Mouse (Mus musculus) heart, embryonic 12.5 days (tissue): ENCODE measurements at regions not wholly inside any gene's neighbourhood (a gene's known extent, or its start where the extent isn't known, plus 50 kb on each side); places are given as distances from the start of the nearest gene placed in this dataset.
A peak's percentile ranks its signal among the peaks of the same experiment; 100 is the strongest.

Experiments used
- ATAC-seq: fragments of 200-750 bp; cut with Nextera tagmentation; 2 replicates; pipeline ENCODE4 v1.8.0; 2017; ENCODE audit warnings: moderate TSS enrichment, moderate library complexity; ENCODE audit not compliant: insufficient number of reproducible peaks, low FRiP score
- H3K27ac ChIP-seq: fragments of 300-500 bp; sonication (generic); 2 replicates; pipeline ENCODE4 v1.5.1; 2016; ENCODE audit warnings: mild to moderate bottlenecking, moderate library complexity; ENCODE audit not compliant: poor library complexity, severe bottlenecking
- H3K27me3 ChIP-seq: fragments of 300-500 bp; sonication (generic); replicated peaks from 2 replicates; pipeline ENCODE4 v1.6.1; 2016; ENCODE audit warnings: mild to moderate bottlenecking, moderate library complexity
- H3K36me3 ChIP-seq: fragments of 300-500 bp; sonication (generic); 2 replicates; pipeline ENCODE4 v1.6.1; 2016; ENCODE audit warnings: mild to moderate bottlenecking, moderate library complexity
- H3K4me1 ChIP-seq: fragments of 300-500 bp; sonication (generic); replicated peaks from 2 replicates; pipeline ENCODE4 v1.6.1; 2016; ENCODE audit warnings: mild to moderate bottlenecking
- H3K4me2 ChIP-seq: fragments of 300-500 bp; sonication (generic); 2 replicates; pipeline ENCODE4 v1.6.1; 2016; ENCODE audit warnings: mild to moderate bottlenecking, moderate library complexity
- H3K4me3 ChIP-seq: fragments of 300-500 bp; sonication (generic); 2 replicates; pipeline ENCODE4 v1.5.1; 2016; ENCODE audit warnings: mild to moderate bottlenecking
- H3K9ac ChIP-seq: fragments of 300-500 bp; sonication (generic); 2 replicates; pipeline ENCODE4 v1.6.1; 2016; ENCODE audit warnings: mild to moderate bottlenecking, moderate library complexity
- H3K9me3 ChIP-seq: fragments of 300-500 bp; sonication (generic); replicated peaks from 2 replicates; pipeline ENCODE4 v1.6.1; 2016; ENCODE audit warnings: mild to moderate bottlenecking, moderate library complexity
- WGBS: fragments of 180-500 bp; shearing (Covaris S2); methylation state at CpG from one replicate; pipeline ENCODE4 v1.1.7; 2016; 5-methylcytosine and 5-hydroxymethylcytosine counted together

DNA sequence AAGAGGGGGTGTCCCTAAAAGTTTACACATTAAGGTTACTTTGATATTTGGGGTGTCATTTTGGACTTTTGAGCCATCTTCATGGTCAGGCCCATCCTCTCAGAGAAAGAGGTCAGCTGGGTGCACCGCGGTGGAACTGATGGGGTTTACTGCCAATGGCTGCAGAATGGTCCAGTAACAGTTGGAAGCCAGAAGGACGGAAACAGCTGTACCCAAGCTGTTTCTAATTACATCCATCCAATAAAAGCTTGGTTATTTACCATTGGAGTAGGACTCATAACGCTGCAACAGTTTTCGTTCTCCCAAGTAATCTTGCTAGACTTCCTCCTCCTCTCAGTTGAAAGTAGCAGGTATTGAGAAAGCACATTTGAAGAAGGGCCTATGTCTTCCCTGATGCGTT lies 344.7 kb downstream of the Stim2 start:
- H3K9me3 ChIP-seq = 0 out of 2 replicates have a peak, but pooled peaks cover 2% of the 10 kb centered on the region
- no peak overlapping the region for H3K4me2 ChIP-seq

DNA sequence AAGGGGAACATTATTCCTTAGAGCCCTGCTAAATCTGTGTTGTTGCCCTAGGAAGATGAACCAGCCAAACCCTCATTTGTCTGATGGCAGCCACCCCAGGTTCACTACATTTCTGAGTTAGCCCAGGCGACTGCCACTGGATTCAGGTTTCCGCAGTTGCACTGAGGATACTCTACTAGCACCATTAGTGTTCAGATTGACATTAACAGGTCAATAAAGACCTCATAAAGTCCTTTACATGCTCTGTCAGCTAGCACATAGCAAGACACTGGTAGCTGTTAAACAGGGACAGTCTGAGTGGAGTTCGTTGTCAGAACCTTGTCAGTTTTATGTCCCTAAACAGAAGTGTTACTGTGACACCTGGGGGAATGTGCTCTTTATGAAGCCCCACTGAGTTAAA lies 345.1 kb downstream of the Stim2 start:
- 0 out of 2 replicates have a peak, but pooled peaks cover 2% of the 10 kb centered on the region for H3K9me3 ChIP-seq
- ATAC-seq = no peak
- 75% methylated on average over 3 of the region's 3 CpGs for WGBS

More for the DNA sequence above, 344.7 kb downstream of the Stim2 start:
- no peaks in the 10 kb centered on the region for H3K36me3 ChIP-seq
- no peak overlapping the region for H3K4me3 ChIP-seq
- 79% methylated on average over 6 of the region's 6 CpGs for WGBS
- H3K9ac ChIP-seq = no peak overlapping the region
- H3K27ac ChIP-seq = no peak overlapping the region
- ATAC-seq = no peak
- no peaks in the 10 kb centered on the region for H3K4me1 ChIP-seq
- no peaks in the 10 kb centered on the region for H3K27me3 ChIP-seq

GRCm38 (mm10) chr5:54348820-54349596 lies 350.7 kb downstream of the Stim2 start:
- 68% methylated on average over 8 of the region's 8 CpGs for WGBS
- Histone ChIP-seq H3K4me2 (no peak overlapping the region), H3K36me3 (no peaks in the 10 kb centered on the region), H3K9me3 (0 out of 2 replicates have a peak, but pooled peaks cover 2% of the 10 kb centered on the region), H3K27ac (peak overlapping the region; percentile 27; the same call in 1 of the 2 replicates), H3K4me3 (no peak overlapping the region), H3K9ac (no peak overlapping the region), H3K27me3 (no peaks in the 10 kb centered on the region), H3K4me1 (no peaks in the 10 kb centered on the region)
- ATAC-seq = no peak; the same call in 1 of the 2 replicates

More for the DNA sequence above, 345.1 kb downstream of the Stim2 start:
- Histone ChIP-seq H3K27me3 (no peaks in the 10 kb centered on the region), H3K4me3 (no peak overlapping the region), H3K27ac (no peak overlapping the region), H3K36me3 (no peaks in the 10 kb centered on the region), H3K4me1 (no peaks in the 10 kb centered on the region), H3K9ac (no peak overlapping the region), H3K4me2 (no peak overlapping the region)

DNA sequence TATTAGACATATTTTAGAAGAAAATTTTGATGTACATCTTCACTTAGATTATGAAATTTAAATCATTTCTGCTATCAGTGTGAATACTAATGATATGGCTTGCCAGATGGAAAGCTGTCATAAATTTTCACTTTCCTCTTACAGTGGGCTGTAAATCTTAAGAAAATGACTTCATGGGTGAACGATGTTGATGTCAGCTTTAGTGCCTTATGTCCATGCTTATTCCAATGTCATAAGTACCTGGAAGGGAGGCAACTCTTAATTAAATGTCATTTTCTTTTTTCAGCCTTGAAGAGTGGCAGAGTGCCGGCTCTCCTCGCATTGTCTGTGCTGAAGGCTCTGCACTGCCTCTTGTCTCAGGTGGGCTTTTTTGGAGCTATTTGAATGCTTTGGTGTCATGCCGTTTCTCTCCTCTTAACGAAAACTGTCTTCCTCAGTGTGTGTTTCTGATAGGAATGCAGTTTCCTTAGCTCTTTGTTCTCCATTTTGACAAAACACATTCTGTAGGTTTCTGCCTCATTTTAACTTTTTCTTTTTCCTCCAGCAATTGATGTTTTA lies 351.6 kb downstream of the Stim2 start:
- no peaks in the 10 kb centered on the region for H3K4me1 ChIP-seq
- no peak overlapping the region for H3K27ac ChIP-seq
- 0 out of 2 replicates have a peak, but pooled peaks cover 2% of the 10 kb centered on the region for H3K9me3 ChIP-seq
- no peaks in the 10 kb centered on the region for H3K27me3 ChIP-seq
- H3K9ac ChIP-seq = no peak overlapping the region
- ATAC-seq = no peak
- no peaks in the 10 kb centered on the region for H3K36me3 ChIP-seq
- H3K4me3 ChIP-seq = no peak overlapping the region
- H3K4me2 ChIP-seq = no peak overlapping the region
- 73% methylated on average over 5 of the region's 5 CpGs for whole genome bisulfite sequencing

GRCm38 (mm10) chr5:54356105-54356504 lies 357.8 kb downstream of the Stim2 start:
- H3K4me3 ChIP-seq = no peak overlapping the region
- no peaks in the 10 kb centered on the region for H3K9me3 ChIP-seq
- H3K36me3 ChIP-seq = no peaks in the 10 kb centered on the region
- H3K27me3 ChIP-seq = no peaks in the 10 kb centered on the region
- H3K4me1 ChIP-seq = no peaks in the 10 kb centered on the region
- H3K27ac ChIP-seq = no peak overlapping the region
- no peak overlapping the region for H3K4me2 ChIP-seq
- ATAC-seq = no peak
- no peak overlapping the region for H3K9ac ChIP-seq
- 73% methylated on average over 4 of the region's 4 CpGs for whole genome bisulfite sequencing

DNA sequence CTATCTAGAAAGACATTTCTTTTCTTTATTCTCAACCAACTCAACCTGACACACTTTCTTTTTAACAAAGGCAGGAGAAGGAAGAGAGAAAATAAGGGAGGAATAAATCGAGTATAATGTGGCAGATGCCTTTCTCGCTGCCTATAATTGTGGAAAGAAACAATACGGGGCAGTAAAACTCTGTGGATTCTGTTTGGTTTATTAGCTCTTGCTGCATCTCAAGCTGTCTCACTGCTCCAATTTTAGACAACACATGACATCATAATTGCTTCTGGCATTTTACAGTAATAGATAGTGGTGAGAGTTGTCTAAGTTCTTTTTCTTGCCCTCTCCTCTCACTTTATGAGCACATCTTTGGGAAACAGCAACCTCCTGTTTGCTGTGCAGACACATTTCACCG lies 359.2 kb downstream of the Stim2 start:
- WGBS = 74% methylated on average over 4 of the region's 4 CpGs
- H3K27ac ChIP-seq = no peak overlapping the region
- H3K4me1 ChIP-seq = no peaks in the 10 kb centered on the region
- H3K4me3 ChIP-seq = no peak overlapping the region
- H3K36me3 ChIP-seq = no peaks in the 10 kb centered on the region
- H3K4me2 ChIP-seq = no peak overlapping the region
- no peaks in the 10 kb centered on the region for H3K27me3 ChIP-seq
- H3K9ac ChIP-seq = no peak overlapping the region
- H3K9me3 ChIP-seq = no peaks in the 10 kb centered on the region
- ATAC-seq = no peak

GRCm38 (mm10) chr5:54358221-54358620 lies 359.9 kb downstream of the Stim2 start:
- no peak for ATAC-seq
- no peaks in the 10 kb centered on the region for H3K27me3 ChIP-seq
- H3K4me1 ChIP-seq = no peaks in the 10 kb centered on the region
- H3K9me3 ChIP-seq = no peaks in the 10 kb centered on the region
- H3K4me2 ChIP-seq = no peak overlapping the region
- no peak overlapping the region for H3K27ac ChIP-seq
- WGBS = 65% methylated on average over 2 of the region's 2 CpGs
- H3K4me3 ChIP-seq = no peak overlapping the region
- no peaks in the 10 kb centered on the region for H3K36me3 ChIP-seq
- H3K9ac ChIP-seq = no peak overlapping the region
